Mouse (Mus musculus) neural tube, embryonic 11.5 days (tissue): ENCODE measurements at regions not wholly inside any gene's neighbourhood (a gene's known extent, or its start where the extent isn't known, plus 50 kb on each side); places are given as distances from the start of the nearest gene placed in this dataset.

Source experiments
- ATAC-seq: fragments of 200-750 bp; cut with Nextera tagmentation; 2 replicates; pipeline ENCODE4 v1.8.0; 2017; ENCODE audit warnings: moderate number of reproducible peaks, mild to moderate bottlenecking, moderate TSS enrichment, moderate library complexity; ENCODE audit not compliant: insufficient read depth, low FRiP score, low TSS enrichment
- DNase-seq: peaks from one replicate; pipeline ENCODE4 v3.0.0-alpha.2; 2015; ENCODE audit warnings: low spot score
- H3K27ac ChIP-seq: fragments of 300-500 bp; sonication (generic); 2 replicates; pipeline ENCODE4 v1.5.1; 2014; ENCODE audit warnings: low read depth, mild to moderate bottlenecking, low read length
- H3K27me3 ChIP-seq: fragments of 300-500 bp; sonication (generic); 2 replicates; pipeline ENCODE4 v1.6.1; 2014; ENCODE audit warnings: mild to moderate bottlenecking, low read length, mixed read lengths; ENCODE audit not compliant: control insufficient read depth, insufficient read depth
- H3K36me3 ChIP-seq: fragments of 300-500 bp; sonication (generic); 2 replicates; pipeline ENCODE4 v1.6.1; 2014; ENCODE audit warnings: mild to moderate bottlenecking, low read length, moderate library complexity, mixed read lengths; ENCODE audit not compliant: control insufficient read depth, insufficient read depth
- H3K4me1 ChIP-seq: fragments of 300-500 bp; sonication (generic); 2 replicates; pipeline ENCODE4 v1.6.1; 2014; ENCODE audit warnings: low read length, mixed read lengths; ENCODE audit not compliant: control insufficient read depth, insufficient read depth
- H3K4me2 ChIP-seq: fragments of 300-500 bp; sonication (generic); 2 replicates; pipeline ENCODE4 v1.6.1; 2014; ENCODE audit warnings: low read depth, mild to moderate bottlenecking, moderate library complexity
- H3K4me3 ChIP-seq: fragments of 300-500 bp; sonication (generic); 2 replicates; pipeline ENCODE4 v1.5.1; 2014; ENCODE audit warnings: low read depth, low read length
- H3K9ac ChIP-seq: fragments of 300-500 bp; sonication (generic); 2 replicates; pipeline ENCODE4 v1.6.1; 2014; ENCODE audit warnings: mild to moderate bottlenecking, low read length
- H3K9me3 ChIP-seq: fragments of 300-500 bp; sonication (generic); 2 replicates; pipeline ENCODE4 v1.6.1; 2016; ENCODE audit warnings: low read length; ENCODE audit not compliant: control insufficient read depth
- WGBS: fragments of 180-500 bp; shearing (Covaris S2); extraction: QIAGEN DNeasy Blood & Tissue Kit; methylation state at CpG from one replicate; pipeline ENCODE4 v1.1.7; 2014; 5-methylcytosine and 5-hydroxymethylcytosine counted together

- Histone ChIP-seq H3K27ac (no peak overlapping the region), H3K4me2 (no peak overlapping the region), H3K27me3 (no peaks in the 10 kb centered on the region), H3K36me3 (no peaks in the 10 kb centered on the region), H3K4me3 (no peak overlapping the region), H3K9ac (no peak overlapping the region), H3K4me1 (no peaks in the 10 kb centered on the region), H3K9me3 (no peaks in the 10 kb centered on the region)
- DNase-seq = no peak
- ATAC-seq = no peak
- 61% methylated on average over 12 of the region's 12 CpGs for WGBS
Observed at GRCm38 (mm10) chr3:149273993-149274692, 283.8 kb upstream of the Adgrl2 start.

GRCm38 (mm10) chr3:149270459-149270858 lies 280.1 kb upstream of the Adgrl2 start:
- H3K4me3 ChIP-seq = no peak overlapping the region
- no peak for DNase-seq
- H3K4me2 ChIP-seq = no peak overlapping the region
- no peaks in the 10 kb centered on the region for H3K9me3 ChIP-seq
- no peaks in the 10 kb centered on the region for H3K27me3 ChIP-seq
- no peak overlapping the region for H3K9ac ChIP-seq
- H3K36me3 ChIP-seq = no peaks in the 10 kb centered on the region
- ATAC-seq = no peak
- no peaks in the 10 kb centered on the region for H3K4me1 ChIP-seq
- no peak overlapping the region for H3K27ac ChIP-seq

GRCm38 (mm10) chr3:149262332-149262970 lies 272.1 kb upstream of the Adgrl2 start:
- Histone ChIP-seq H3K4me3 (no peak overlapping the region), H3K36me3 (no peaks in the 10 kb centered on the region), H3K27me3 (no peaks in the 10 kb centered on the region), H3K9ac (no peak overlapping the region), H3K27ac (no peak overlapping the region), H3K4me1 (0 out of 2 replicates have a peak, but pooled peaks cover 3% of the 10 kb centered on the region), H3K4me2 (no peak overlapping the region), H3K9me3 (no peaks in the 10 kb centered on the region)
- ATAC-seq (no peak), DNase-seq (no peak)
- 84% methylated on average over 3 of the region's 3 CpGs for WGBS

- H3K4me3 ChIP-seq = no peak overlapping the region
- no peak for ATAC-seq
- H3K27me3 ChIP-seq = no peaks in the 10 kb centered on the region
- WGBS = 97% methylated on average over 6 of the region's 6 CpGs
- no peak overlapping the region for H3K9ac ChIP-seq
- H3K4me2 ChIP-seq = no peak overlapping the region
- H3K36me3 ChIP-seq = no peaks in the 10 kb centered on the region
- H3K9me3 ChIP-seq = no peaks in the 10 kb centered on the region
- 0 out of 2 replicates have a peak, but pooled peaks cover 3% of the 10 kb centered on the region for H3K4me1 ChIP-seq
- no peak for DNase-seq
- H3K27ac ChIP-seq = no peak overlapping the region
Observed at GRCm38 (mm10) chr3:149261764-149262163, 271.4 kb upstream of the Adgrl2 start.

- no peak for DNase-seq
- no peak overlapping the region for H3K4me2 ChIP-seq
- 0 out of 2 replicates have a peak, but pooled peaks cover 3% of the 10 kb centered on the region for H3K4me1 ChIP-seq
- no peaks in the 10 kb centered on the region for H3K9me3 ChIP-seq
- no peak overlapping the region for H3K27ac ChIP-seq
- ATAC-seq = no peak
- no peaks in the 10 kb centered on the region for H3K36me3 ChIP-seq
- H3K9ac ChIP-seq = no peak overlapping the region
- no peak overlapping the region for H3K4me3 ChIP-seq
- WGBS = 56% methylated on average over 6 of the region's 6 CpGs
- H3K27me3 ChIP-seq = no peaks in the 10 kb centered on the region
Observed at GRCm38 (mm10) chr3:149258826-149259225, 268.5 kb upstream of the Adgrl2 start.

- Histone ChIP-seq H3K27ac (no peak overlapping the region), H3K27me3 (no peaks in the 10 kb centered on the region), H3K36me3 (no peaks in the 10 kb centered on the region), H3K4me2 (no peak overlapping the region), H3K4me3 (no peak overlapping the region), H3K4me1 (0 out of 2 replicates have a peak, but pooled peaks cover 3% of the 10 kb centered on the region), H3K9ac (no peak overlapping the region), H3K9me3 (no peaks in the 10 kb centered on the region)
- DNase-seq (no peak), ATAC-seq (no peak)
- 74% methylated on average over 9 of the region's 9 CpGs for WGBS
Observed at GRCm38 (mm10) chr3:149256891-149257290, 266.5 kb upstream of the Adgrl2 start.

GRCm38 (mm10) chr3:149253080-149253479 lies 262.7 kb upstream of the Adgrl2 start:
- Histone ChIP-seq H3K4me2 (no peak overlapping the region), H3K36me3 (no peaks in the 10 kb centered on the region), H3K27ac (no peak overlapping the region), H3K9me3 (no peaks in the 10 kb centered on the region), H3K9ac (no peak overlapping the region), H3K4me1 (no peaks in the 10 kb centered on the region), H3K4me3 (no peak overlapping the region), H3K27me3 (no peaks in the 10 kb centered on the region)
- DNase-seq (no peak), ATAC-seq (no peak)
- 87% methylated on average over 6 of the region's 6 CpGs for WGBS

GRCm38 (mm10) chr3:149252144-149252543 lies 261.8 kb upstream of the Adgrl2 start:
- Histone ChIP-seq H3K4me1 (no peaks in the 10 kb centered on the region), H3K4me2 (no peak overlapping the region), H3K4me3 (no peak overlapping the region), H3K27ac (no peak overlapping the region), H3K9ac (no peak overlapping the region), H3K27me3 (no peaks in the 10 kb centered on the region), H3K9me3 (no peaks in the 10 kb centered on the region), H3K36me3 (no peaks in the 10 kb centered on the region)
- no peak for ATAC-seq
- DNase-seq = no peak
- WGBS = 35% methylated on average over 6 of the region's 6 CpGs

- no peak overlapping the region for H3K4me2 ChIP-seq
- no peak for DNase-seq
- ATAC-seq = no peak
- no peaks in the 10 kb centered on the region for H3K36me3 ChIP-seq
- no peaks in the 10 kb centered on the region for H3K4me1 ChIP-seq
- no peaks in the 10 kb centered on the region for H3K27me3 ChIP-seq
- 62% methylated on average over 6 of the region's 6 CpGs for WGBS
- no peaks in the 10 kb centered on the region for H3K9me3 ChIP-seq
- H3K27ac ChIP-seq = no peak overlapping the region
- no peak overlapping the region for H3K9ac ChIP-seq
- H3K4me3 ChIP-seq = no peak overlapping the region
Observed at GRCm38 (mm10) chr3:149247626-149247987, 257.3 kb upstream of the Adgrl2 start.
